Mouse (Mus musculus) ES-E14 (cell line): ENCODE data around the gene Timm17a. TPM values are rescaled to one million over a fixed set of nuclear protein-coding genes. Genes with fewer than 3 reads are reported as not detected.

Experiments
- DNase-seq: peaks from one replicate; pipeline ENCODE4 v3.0.0-alpha.2; 2013; ENCODE audit warnings: low read depth, low spot score
- H3K27ac ChIP-seq: 2 replicates; pipeline ENCODE4 v1.5.1; 2012; ENCODE audit warnings: low read depth, mild to moderate bottlenecking, low read length, moderate library complexity, mixed read lengths; ENCODE audit not compliant: poor library complexity, insufficient read depth, severe bottlenecking
- H3K36me3 ChIP-seq: 2 replicates; pipeline ENCODE4 v1.6.1; 2012; ENCODE audit warnings: mild to moderate bottlenecking, low read length, moderate library complexity, mixed read lengths; ENCODE audit not compliant: control insufficient read depth, poor library complexity, insufficient read depth, severe bottlenecking
- H3K4me1 ChIP-seq, 2 experiments: fragments of 150-350 bp in 1 of 2; sonication (generic) in 1 of 2; 2 replicates each; pipeline ENCODE4 v1.6.1; 2012; ENCODE audit warnings: low read length in 2 of 2, mild to moderate bottlenecking in 1 of 2, mixed read lengths in 1 of 2; ENCODE audit not compliant: control insufficient read depth in 2 of 2, insufficient read depth in 2 of 2, poor library complexity in 1 of 2
- H3K4me3 ChIP-seq, 2 experiments: fragments of 150-350 bp in 1 of 2; sonication (generic) in 1 of 2; 2 replicates each; pipeline ENCODE4 v1.5.1; 2012; ENCODE audit warnings: low read length in 2 of 2, low read depth in 1 of 2, mild to moderate bottlenecking in 1 of 2, mixed read lengths in 1 of 2; ENCODE audit not compliant: insufficient read depth in 1 of 2, poor library complexity in 1 of 2, severe bottlenecking in 1 of 2
- H3K9ac ChIP-seq: 2 replicates; pipeline ENCODE4 v1.6.1; 2012; ENCODE audit warnings: low read depth, mild to moderate bottlenecking, low read length, mixed read lengths; ENCODE audit not compliant: poor library complexity, insufficient read depth, severe bottlenecking
- H3K9me3 ChIP-seq: fragments of 150-350 bp; sonication (generic); 2 replicates; pipeline ENCODE4 v1.6.1; 2012; ENCODE audit warnings: low read depth, mild to moderate bottlenecking, low read length; ENCODE audit not compliant: control insufficient read depth, insufficient read depth
- CHD2 ChIP-seq: IDR thresholded peaks from 2 replicates; pipeline ENCODE4 v1.6.1; 2014; ENCODE audit warnings: mild to moderate bottlenecking, low read depth, low read length, inconsistent platforms
- HCFC1 ChIP-seq: IDR thresholded peaks from 2 replicates; pipeline ENCODE4 v1.6.1; 2012; ENCODE audit warnings: low read length, inconsistent platforms, borderline replicate concordance; ENCODE audit not compliant: insufficient read depth
- MAFK ChIP-seq: IDR thresholded peaks from 2 replicates; pipeline ENCODE4 v1.6.1; 2014; ENCODE audit warnings: mild to moderate bottlenecking, low read depth, low read length, inconsistent platforms; ENCODE audit not compliant: insufficient read depth
- ZC3H11A ChIP-seq: IDR thresholded peaks from 2 replicates; pipeline ENCODE4 v1.6.1; 2012; ENCODE audit warnings: low read depth, mild to moderate bottlenecking, inconsistent platforms, low read length, borderline replicate concordance
- ZNF384 ChIP-seq: IDR thresholded peaks from 2 replicates; pipeline ENCODE4 v1.6.1; 2012; ENCODE audit warnings: low read depth, low read length, inconsistent platforms
- in situ Hi-C, 2 experiments: fragments of 600-800 bp; cut with MboI; formaldehyde crosslinking; loops; one replicate each; pipeline ENCODE4 v1.15.1; 2025; ENCODE audit warnings: low sequenced_read_pairs in 2 of 2, inconsistent platforms in 1 of 2; ENCODE audit not compliant: unreplicated experiment in 2 of 2
- total RNA-seq: library from RNA; depleted of rRNA; stranded (reverse); fragments of 300-350 nt; gene quantifications from 2 replicates; pipeline ENCODE4 v1.2.3, GENCODE M21; 2012

Gene Timm17a
- total RNA-seq, 1 experiment, result 187 TPM

GRCm38 (mm10) chr1:135262329-135262728 is 51.2 kb downstream of the Timm17a start:
- Histone ChIP-seq H3K9me3 (no peaks in the 10 kb centered on the region), H3K36me3 (peaks cover 13% of the 10 kb centered on the region; the same call in 1 of the 2 replicates)
- in situ Hi-C loops, result loop anchor here in 1 of 2 experiments (10.0 kb wide), 1 partner anchor 88 kb away; no protein-coding TSS in a partner anchor

GRCm38 (mm10) chr1:135260931-135261330 is 52.6 kb downstream of the Timm17a start:
- no peak for DNase-seq
- no peak overlapping the region for H3K4me3 ChIP-seq

More at GRCm38 (mm10) chr1:135262329-135262728, 51.2 kb downstream of the Timm17a start:
- no peak for TF ChIP-seq ZC3H11A
- TF ChIP-seq ZNF384, result no peak
- TF ChIP-seq MAFK, result no peak
- TF ChIP-seq HCFC1, result no peak
- TF ChIP-seq CHD2, result no peak
- Histone ChIP-seq H3K9ac (no peak overlapping the region), H3K4me3 (no peak overlapping the region), H3K4me1 (peaks cover 0 to 20% of the 10 kb centered on the region in 2 experiments; a peak in 2 of 4 replicates), H3K27ac (no peak overlapping the region)
- DNase-seq, result no peak

GRCm38 (mm10) chr1:135259128-135259436 is 54.5 kb downstream of the Timm17a start:
- peaks cover 0 to 22% of the 10 kb centered on the region in 2 experiments; a peak in 2 of 4 replicates for H3K4me1 ChIP-seq
- H3K9ac ChIP-seq, result peak overlapping the region; percentile 58
- no peak for TF ChIP-seq MAFK
- TF ChIP-seq ZC3H11A, result peak; percentile 80; the same call in 1 of the 2 replicates
- no peaks in the 10 kb centered on the region for H3K9me3 ChIP-seq
- peaks cover 35% of the 10 kb centered on the region for H3K36me3 ChIP-seq
- peak; percentile 95 for DNase-seq
- peak overlapping the region; percentile 67 to 69 for H3K4me3 ChIP-seq
- H3K27ac ChIP-seq, result peak overlapping the region; percentile 50
- in situ Hi-C loops, result loop anchor here in 1 of 2 experiments (5.0 kb wide), 1 partner anchor 87 kb away; no protein-coding TSS in a partner anchor

More at GRCm38 (mm10) chr1:135260931-135261330, 52.6 kb downstream of the Timm17a start:
- in situ Hi-C loops, result loop anchor here in 1 of 2 experiments (10.0 kb wide), 1 partner anchor 86 kb away; no protein-coding TSS in a partner anchor
- Histone ChIP-seq H3K9ac (peak overlapping the region; percentile 56; the same call in 1 of the 2 replicates), H3K36me3 (peaks cover 23% of the 10 kb centered on the region), H3K9me3 (no peaks in the 10 kb centered on the region), H3K4me1 (peaks cover 0 to 20% of the 10 kb centered on the region in 2 experiments; a peak in 2 of 4 replicates), H3K27ac (peak overlapping the region; percentile 80)
- TF ChIP-seq MAFK (no peak), HCFC1 (no peak), ZNF384 (no peak), ZC3H11A (no peak), CHD2 (no peak; the same call in 1 of the 2 replicates)

GRCm38 (mm10) chr1:135258380-135259127 is 55.0 kb downstream of the Timm17a start, which contains the start of gene Elf3:
Gene Elf3, minus strand, starts transcription at chr1:135258568.
- Histone ChIP-seq H3K36me3 (peaks cover 40% of the 10 kb centered on the region), H3K27ac (peak within 1 kb of the TSS; percentile 50), H3K4me1 (peaks cover 0 to 26% of the 10 kb centered on the region in 2 experiments; a peak in 2 of 4 replicates), H3K9ac (peak within 1 kb of the TSS; percentile 73), H3K9me3 (no peaks in the 10 kb centered on the region), H3K4me3 (peak within 1 kb of the TSS; percentile 67 to 69)
- DNase-seq, result no peak
- no peak for TF ChIP-seq ZC3H11A
- no peak for TF ChIP-seq CHD2
- no peak for TF ChIP-seq ZNF384
- no peak for TF ChIP-seq HCFC1
- in situ Hi-C loops, result loop anchor here in 1 of 2 experiments (5.0 kb wide), 1 partner anchor 86 kb away; no protein-coding TSS in a partner anchor
